Mouse (Mus musculus) lung, postnatal 14 days (tissue): Measurements from ENCODE around the gene Elk4.

Source experiments
- DNase-seq: peaks from one replicate; pipeline ENCODE4 v3.0.0; 2021

Gene Elk4

DNA sequence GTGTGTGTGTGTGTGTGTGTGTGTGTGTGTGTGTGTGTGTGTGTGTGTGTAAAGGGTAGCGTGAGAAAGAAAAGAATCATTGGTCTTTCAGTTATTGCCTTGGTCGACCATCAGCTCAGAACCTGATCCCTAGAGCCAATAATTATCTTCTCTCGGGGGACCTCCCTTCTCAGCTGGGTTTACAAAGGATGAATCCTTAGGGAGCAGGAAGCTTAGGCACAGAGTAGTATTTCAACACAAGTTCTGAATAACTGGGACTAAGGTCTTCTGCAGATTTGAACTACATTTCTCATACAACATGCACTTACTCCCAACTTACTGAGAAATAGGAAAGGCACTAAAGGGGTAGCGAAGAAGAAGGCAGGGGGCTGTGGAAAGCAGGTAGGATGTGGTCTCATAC, 17.9 kb upstream of the Elk4 start:
- DNase-seq = no peak

DNA sequence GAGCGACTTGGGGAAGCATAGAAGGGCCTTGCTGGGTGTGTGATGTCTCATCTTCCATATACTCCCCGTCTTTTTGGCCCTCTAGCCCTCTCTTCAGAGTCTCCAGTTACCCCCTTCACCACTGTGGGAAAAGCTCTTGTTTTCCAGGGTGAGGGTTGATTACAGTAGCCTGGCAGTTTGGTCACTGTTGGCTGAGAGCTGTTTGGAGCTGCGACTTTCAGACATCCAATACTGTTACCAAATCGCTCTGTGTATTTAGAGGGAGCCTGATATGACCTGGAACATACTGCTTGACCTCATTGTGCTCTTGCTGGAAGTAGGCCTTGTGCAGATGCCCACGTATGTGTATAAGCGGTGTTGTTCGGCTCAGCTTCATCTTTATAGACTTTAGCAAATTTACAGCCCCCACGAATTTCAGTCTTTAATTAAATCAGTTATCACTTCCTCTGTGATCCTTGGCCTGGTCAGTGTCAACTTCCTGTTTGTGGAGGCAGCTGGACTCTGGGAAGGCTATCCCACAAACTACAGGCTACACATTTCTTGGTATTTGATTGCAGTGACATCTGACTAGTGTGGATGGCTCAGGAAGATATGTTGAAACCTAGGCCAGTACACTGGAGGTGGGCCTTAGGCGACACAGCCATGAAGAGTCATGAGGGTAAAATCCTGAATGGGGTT, 17.2 kb upstream of the Elk4 start:
- DNase-seq = no peak

DNA sequence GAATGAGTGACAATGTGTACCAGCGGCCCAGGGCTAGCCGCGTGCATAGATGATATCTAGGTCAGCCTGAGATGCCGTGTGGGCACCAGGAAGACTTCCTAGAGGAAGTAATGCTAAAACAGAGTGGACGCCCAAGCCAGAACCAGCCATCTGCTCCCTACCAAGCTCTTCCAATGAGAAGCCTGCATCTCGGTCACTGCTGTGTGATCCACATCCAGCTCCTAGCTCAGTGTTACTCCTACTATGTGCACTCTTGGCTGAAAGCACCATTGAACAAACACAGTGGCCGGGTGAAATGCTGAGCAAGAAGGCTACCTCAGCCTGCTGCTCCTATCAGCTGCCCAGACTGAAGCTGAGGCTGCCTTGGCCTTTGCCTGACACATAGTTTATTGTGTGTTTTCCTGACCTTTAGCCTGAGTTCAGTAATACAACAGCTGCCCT, 14.8 kb upstream of the Elk4 start:
- DNase-seq = no peak

- no peak for DNase-seq
Measured at GRCm38 (mm10) chr1:131993169-131994040, 14.0 kb upstream of the Elk4 start.

DNA sequence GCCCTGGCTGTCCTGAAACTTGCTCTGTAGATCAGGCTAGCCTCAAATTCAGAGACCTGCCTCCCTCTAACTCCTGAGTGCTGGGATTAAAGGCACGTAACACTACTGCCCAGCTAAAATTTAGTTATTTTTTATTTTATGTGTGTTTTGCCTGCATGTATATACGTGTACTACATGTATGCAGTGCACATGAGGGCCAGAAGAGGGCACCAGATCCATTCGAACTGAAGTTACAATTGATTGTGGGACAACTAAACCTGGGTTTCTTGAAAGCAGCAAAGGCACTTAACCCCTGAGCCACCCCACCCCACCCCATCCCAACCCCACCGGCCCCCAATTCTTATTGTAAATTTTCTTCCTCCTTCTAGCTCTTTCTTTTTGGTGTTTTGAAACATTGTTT, 12.3 kb upstream of the Elk4 start:
- peak; percentile 80 for DNase-seq

GRCm38 (mm10) chr1:132000506-132000905, 6.9 kb upstream of the Elk4 start:
- no peak for DNase-seq

- no peak for DNase-seq
Measured at GRCm38 (mm10) chr1:132001880-132002330, 5.5 kb upstream of the Elk4 start.

- no peak for DNase-seq
Measured at GRCm38 (mm10) chr1:132003111-132003510, 4.3 kb upstream of the Elk4 start.

- no peak for DNase-seq
Measured at GRCm38 (mm10) chr1:132003817-132004216, 3.6 kb upstream of the Elk4 start.

- DNase-seq = no peak
Measured at GRCm38 (mm10) chr1:132004574-132005180, 2.7 kb upstream of the Elk4 start.

DNA sequence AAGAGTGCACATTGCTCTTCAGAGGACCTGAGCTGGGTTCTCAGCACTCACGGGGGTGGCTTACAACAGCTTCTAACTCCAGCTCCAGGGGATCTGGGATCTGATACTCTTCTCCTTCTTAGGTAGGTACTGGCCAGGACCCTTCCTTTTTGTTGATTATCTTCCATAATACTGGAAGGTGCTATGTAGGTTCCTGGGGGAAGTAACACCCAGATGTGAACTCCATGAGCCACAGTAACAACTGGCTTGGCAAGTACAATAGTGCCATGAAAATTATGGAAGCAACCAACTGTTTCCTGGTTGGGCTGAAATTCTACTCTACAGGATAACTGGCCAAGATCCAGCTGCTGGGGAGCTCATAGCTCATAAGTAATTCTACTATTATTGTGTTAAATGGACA, 1.9 kb upstream of the Elk4 start:
- DNase-seq = no peak

- DNase-seq = peak; percentile 35
Measured at GRCm38 (mm10) chr1:132006046-132006445, 1.4 kb upstream of the Elk4 start.

DNA sequence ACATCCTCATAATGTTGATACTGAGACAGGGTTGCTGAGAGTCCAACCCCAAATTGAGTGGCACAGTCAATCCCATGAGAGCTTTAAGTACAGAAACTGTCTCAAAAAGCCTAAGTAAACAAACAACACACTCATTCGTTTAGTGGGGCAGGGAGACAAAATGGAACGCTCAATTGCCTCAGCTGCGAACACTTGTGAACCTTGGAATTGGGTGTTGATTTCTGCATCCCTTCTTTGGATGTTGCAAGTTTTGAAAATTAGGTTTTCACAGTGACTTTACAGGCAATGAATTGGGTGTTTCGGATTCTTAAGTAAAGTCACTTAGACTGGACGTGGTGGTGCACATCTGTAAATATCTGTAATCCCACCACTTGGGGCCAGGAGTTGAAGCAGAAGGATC, 686 bp upstream of the Elk4 start:
- DNase-seq = no peak

DNA sequence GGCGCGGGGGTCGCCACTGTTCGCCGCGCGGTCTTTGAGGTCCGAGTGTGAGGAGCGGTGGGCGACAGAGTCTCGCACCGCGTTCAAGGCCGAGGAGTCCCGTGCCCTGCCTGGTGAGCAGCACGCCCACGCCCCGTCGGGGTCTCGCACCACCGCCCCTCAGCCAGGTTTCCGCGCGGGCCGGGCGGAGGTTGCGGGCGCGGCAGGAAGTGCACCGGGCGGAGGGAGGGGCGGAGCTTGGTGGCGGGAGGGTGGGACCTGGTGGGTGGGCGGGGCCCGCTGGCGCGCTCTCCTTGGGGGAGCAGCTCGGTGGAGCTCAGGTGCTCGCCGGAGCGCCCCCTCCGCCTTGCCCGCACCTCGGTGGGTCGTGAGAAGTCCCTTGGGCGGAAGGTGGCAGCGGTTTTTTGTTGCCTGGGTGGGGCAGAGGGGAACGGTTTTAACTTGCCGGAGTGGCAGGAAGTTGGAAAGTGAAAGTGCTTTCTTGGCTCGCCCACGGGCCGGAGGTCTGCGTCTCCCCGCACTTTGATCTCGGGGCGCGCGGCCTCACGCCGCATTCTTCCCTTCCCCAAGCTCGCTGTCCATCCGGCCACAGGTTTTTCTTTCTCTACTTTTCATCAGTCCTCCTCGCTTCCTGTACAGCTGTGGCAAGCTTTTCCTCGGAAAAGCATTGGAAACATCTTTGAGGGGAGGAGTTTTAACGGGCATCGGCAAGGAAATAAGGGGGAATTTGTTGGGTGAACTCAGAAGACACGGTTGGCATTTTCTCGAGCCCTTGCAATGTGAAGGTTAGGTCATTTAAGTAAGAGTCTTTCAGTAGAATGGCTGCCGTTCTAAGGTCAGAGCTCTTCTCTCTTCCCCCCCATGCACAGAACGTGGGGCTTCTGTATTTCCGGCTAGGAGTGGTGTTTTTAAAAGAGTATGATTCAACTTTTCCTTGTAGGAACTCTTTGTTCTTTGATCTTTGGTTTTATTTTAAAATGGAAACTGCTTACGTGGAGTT, 721 bp downstream of the Elk4 start:
- DNase-seq = peak; percentile 88

- DNase-seq = no peak
Measured at GRCm38 (mm10) chr1:132008881-132009644, 1.7 kb downstream of the Elk4 start.

DNA sequence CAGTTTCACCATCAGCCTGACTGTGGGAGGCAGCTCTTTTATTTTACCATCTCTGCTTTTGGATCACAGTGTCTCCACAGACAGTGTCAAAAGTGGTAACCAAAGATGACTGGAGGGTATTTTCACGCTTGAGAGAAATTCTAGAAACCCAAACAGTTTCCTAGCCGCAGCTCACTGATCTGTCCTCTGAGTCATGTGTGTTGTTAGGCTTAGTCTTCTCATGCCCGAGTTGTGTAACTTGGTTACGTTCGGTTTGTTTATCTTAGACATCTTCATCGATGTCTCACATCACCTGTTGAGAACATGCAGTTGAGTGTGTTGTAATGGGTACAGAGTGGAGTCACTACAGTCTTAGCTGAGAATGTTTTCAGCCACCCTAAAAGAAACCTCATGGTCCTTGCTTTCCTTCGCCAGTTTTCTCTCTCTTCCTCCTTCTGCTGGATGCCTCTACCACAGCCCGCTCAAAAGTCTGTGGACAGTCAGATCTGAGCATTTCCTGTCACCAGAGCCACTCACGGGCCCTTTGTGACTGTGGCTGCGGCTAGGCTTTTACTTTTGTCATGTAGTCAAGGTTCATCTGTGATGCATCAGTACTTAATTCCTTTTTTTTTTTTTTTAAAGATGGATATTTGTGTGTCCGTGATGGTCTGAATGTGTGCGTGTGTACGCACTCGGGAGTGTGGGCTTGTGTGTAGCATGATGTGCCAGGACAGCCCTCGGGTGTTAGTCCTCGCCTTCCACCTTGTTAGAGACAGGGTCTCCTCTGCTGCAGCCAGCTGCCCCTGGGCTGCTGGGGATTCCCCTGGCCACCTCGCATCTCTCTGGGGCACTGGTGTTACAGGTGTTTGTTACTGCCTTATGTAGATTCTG, 3.5 kb downstream of the Elk4 start:
- DNase-seq = peak; percentile 22

GRCm38 (mm10) chr1:132011785-132012184, 4.4 kb downstream of the Elk4 start:
- no peak for DNase-seq

DNA sequence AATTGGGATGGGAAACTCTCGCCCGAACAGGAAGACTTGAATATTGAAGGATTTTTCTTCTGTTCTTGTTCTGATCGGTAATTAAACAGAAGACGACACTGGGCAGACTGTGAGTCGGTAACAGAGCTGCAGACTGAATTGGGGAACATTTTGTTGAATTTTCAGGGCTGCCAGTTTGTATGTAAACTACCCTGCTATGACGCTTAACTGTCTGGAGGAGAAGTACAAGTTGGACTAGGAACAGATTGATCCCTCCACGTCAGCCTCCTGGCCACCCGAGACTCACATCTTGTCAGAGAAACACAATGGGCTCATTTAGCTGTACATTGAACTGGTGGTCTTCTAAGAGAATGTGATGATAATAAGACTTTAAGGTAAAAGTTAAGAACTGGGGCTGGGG, 5.5 kb downstream of the Elk4 start:
- DNase-seq = no peak

GRCm38 (mm10) chr1:132014800-132015199, 7.4 kb downstream of the Elk4 start:
- no peak for DNase-seq

DNA sequence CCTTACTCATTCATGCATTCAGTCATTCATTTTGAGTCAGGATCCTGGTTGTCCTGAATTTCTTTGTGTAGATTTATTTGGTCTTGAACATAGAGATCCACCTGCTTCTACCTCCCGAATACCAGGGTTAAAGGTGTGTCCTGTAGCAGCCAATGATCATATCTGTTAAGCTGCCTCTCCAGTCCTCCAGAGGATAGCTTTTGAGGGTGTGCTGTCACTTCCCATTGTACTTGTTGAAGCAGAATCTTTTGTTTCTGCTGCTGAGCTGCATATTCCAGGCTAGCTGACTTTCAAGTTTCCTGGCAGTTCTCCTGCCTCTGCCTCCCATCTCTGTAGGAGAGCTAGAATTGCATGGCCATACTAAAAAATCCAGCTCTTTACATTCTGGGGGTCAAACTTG, 9.3 kb downstream of the Elk4 start:
- no peak for DNase-seq

DNA sequence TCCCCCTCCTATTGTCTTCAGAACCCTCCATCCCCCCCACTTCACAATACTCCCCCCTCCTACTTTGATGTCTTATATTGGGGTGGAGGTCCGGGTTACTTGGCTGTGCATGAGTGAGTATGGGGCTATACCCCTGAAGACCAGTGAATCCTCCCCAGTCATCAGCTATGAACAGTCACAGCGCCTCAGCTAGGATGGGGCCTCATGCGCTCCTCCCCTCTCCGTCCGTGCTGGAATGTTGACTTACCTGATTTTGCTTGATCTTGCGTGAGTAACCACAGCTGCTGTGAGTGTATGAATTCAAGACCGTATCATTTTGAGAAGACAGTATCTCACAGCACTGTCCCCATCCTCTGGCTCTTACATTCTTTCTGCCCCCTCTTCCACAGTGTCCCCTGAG, 12.5 kb downstream of the Elk4 start:
- no peak for DNase-seq
